Mouse (Mus musculus): Measurements from ENCODE around the gene Gm3696.
"Not testable (repeated sequence)": the region's sequence is repeated elsewhere in the genome, so short reads cannot be mapped to it uniquely, and the experiment has no call there.

GRCm38 (mm10) chr14:7105124-7105802, 4.8 kb upstream of the Gm3696 start:
- TF ChIP-seq CTCF (IDR thresholded peaks at IDR 0.05; ENCODE audit: borderline replicate concordance, insufficient read depth, low read length); POLR2A (IDR thresholded peaks at IDR 0.05; ENCODE audit: low read depth, low read length): not testable (repeated sequence)
